Mouse (Mus musculus) adrenal gland, postnatal 36 days (tissue): ENCODE results near the gene Sephs1. TPM values are rescaled to one million over a fixed set of nuclear protein-coding genes. Genes with fewer than 3 reads are reported as not detected.
"Not testable (repeated sequence)": the region's sequence is repeated elsewhere in the genome, so short reads cannot be mapped to it uniquely, and the experiment has no call there.

ENCODE experiments used
- DNase-seq, 2 experiments: peaks; one replicate each; pipeline ENCODE4 v3.0.0; 2021; ENCODE audit warnings: mixed read lengths in 1 of 2
- total RNA-seq, 2 experiments: library from RNA; stranded (reverse); gene quantifications; 2 replicates each; pipeline ENCODE4 v1.2.3; 2021

Sephs1 gene
- total RNA-seq, 2 experiments from 2014 or later: 47.1 to 52.5 TPM

DNA sequence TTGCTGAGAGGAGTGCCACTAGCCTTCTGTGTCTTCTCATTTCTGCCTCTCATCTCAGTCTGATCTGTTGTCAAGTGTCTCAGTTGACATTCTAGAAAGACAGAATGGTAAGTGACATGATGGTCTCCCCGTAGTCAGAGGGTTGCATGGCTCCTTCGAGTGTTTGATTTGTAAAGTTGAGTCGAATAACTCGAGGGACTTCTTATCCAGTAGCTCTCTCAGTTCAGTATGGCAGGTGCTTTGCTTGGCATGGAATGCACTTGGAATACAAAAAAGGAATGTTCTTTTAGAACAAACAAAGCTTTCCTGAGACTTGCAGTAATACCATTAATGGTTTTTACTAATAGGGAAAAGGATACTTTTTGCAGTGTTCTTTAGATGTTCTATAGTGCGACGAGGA is 25.8 kb downstream of the Sephs1 start:
- no peak for DNase-seq

DNA sequence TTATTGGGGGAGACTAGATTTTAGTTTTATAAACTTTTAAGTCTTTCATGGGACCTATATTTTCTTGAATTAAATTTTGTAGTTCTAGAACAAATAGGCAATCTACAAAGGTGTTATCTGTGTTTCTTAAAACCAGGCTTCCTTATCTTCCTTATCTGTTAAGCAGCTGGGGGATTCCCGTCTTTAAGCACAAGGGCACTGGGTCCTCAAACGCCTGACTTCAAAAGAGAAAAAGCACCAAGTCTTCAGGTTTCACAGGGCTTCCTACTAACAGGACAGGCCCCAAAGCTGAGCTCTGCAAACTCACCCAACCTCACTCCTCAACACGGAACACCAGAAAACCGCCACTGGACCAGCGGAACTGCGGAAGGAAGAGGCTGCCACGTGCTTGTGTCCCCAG is 26.6 kb downstream of the Sephs1 start:
- DNase-seq: no peak

DNA sequence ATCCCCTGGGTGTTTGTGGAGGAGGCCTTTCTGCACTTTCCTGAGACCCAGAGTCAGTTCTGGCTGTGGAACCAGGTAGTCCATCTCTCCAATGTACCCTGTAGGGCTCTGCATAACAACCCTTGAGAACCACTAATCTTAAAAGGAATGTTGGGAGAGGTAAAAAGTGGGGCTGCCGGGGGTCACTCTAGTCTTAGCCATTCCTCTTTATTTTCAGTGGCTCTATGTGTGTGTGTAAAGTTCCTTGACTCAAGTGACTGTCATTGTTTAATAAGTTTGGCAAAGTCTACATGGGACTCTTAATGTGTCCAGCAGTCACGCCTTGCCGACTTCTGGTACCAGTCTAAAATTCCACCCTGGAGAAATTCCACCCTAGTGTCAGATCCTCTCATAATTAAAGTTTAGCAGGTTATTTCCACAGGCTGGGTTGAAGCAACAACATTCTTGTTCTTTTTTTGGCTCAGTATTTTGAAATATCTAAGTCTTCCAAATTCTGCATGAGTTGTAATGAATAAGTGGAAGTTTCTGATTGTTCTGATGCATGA is 27.5 kb downstream of the Sephs1 start:
- DNase-seq: no peak

DNA sequence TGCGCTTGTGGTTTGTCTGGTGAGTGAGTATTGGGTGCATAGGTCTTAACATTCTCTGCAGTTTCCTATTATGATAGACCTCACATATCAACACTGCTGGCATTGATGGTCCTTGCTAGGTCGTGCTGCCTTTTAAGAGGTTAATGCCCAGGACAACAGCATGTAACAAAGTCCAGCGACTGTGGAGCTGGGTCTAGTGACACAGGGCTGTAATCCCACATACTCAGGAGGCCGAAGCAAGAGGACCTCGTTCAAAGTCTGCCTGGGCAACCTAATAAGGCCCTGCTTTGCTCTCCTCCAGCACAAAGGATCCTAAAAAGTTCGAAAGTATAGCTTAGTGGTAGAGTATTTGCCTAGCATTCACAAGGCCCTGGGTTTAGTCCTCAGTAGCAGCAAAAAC is 28.5 kb downstream of the Sephs1 start:
- DNase-seq: no peak

DNA sequence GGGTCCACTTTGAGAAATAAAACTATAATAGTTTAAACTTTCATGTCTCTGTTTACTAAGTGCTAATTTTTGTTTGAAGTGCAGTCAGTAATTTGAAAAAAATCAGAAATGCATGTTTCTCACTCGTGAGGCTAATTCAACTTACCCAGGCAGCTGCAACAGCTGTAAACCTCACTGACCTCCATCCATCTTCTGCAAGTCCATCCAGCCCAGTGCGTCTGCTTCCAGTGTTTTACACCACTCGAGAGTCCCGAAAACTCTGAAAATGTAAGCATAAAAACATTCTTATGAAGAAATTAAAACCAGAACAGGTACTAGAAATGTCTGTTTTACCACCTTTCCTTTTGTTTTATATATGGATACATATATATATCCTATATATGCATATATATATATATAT is 29.2 kb downstream of the Sephs1 start:
- DNase-seq: no peak

DNA sequence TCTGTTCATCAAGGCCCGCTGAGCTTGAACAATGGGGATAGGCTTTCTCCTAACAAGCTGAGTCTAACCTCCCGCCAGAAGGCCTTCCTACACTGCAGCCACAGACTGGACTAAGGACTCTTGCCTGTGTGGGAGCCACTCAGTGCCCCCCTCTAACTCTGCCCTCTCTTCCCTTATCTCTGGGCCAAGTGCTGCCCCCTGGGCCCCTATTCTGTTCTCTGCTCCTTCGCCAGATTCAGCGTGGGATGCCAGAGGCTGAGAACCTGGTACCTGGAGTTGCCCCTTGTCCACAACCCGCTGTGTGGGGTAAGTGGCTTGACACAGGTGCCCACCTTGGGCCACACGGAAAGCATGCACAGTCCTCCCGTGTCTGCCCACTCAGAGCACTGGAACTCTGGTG is 32.6 kb downstream of the Sephs1 start:
- DNase-seq: no peak

DNA sequence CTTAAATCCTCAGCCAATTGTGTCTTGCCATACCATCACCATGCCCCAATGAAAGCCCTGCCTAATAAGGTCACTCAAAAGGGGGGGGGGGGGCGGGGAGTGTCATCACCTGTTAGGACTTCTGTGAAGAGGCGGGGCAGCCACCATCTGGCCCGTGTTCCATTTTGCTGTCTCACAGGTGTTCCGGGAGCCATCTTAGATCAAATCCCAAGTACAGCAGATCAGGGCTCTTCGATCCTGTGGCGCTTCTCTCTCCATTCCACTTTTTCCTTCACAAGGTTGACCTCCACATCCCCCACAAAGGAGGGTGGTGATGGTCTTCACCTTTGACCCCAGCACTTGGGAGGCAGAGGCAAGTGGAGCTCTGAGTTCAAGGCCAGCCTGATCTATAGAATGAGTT is 34.7 kb downstream of the Sephs1 start:
- no peak for DNase-seq

DNA sequence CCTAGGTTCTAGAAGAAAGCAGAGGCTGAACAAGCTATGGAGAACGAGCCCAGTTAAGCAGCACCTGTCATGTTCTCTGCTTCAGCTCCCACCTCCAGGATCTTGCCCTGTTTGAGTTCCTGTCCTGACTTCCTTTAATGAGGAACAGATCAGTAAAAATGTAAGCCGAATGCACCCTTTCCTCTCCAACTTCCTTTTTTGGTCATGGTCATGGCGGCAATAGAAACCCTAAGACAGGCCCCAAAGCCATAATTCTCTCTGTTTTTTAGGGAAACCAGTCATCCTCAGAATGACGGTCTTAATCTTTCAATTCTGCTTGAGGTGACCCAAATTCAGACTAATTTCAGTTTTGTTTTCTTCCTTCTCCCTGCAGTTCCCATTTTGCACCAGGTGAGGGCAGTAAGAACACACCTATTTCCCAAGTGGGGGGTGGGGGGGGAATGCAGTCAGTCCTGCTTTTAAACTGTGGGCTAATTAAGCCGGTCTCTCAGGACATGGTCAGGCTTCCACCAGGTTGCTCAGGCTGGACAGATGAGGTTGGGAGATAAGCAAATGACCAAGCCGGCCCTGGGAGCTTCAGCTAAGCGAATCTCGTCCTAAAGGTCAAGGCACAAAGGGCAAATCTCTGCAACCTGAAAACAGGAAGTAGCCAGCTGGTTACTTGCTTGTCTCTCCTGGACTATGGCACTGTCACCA is 36.1 kb downstream of the Sephs1 start:
- peak; percentile 45 to 51 for DNase-seq

DNA sequence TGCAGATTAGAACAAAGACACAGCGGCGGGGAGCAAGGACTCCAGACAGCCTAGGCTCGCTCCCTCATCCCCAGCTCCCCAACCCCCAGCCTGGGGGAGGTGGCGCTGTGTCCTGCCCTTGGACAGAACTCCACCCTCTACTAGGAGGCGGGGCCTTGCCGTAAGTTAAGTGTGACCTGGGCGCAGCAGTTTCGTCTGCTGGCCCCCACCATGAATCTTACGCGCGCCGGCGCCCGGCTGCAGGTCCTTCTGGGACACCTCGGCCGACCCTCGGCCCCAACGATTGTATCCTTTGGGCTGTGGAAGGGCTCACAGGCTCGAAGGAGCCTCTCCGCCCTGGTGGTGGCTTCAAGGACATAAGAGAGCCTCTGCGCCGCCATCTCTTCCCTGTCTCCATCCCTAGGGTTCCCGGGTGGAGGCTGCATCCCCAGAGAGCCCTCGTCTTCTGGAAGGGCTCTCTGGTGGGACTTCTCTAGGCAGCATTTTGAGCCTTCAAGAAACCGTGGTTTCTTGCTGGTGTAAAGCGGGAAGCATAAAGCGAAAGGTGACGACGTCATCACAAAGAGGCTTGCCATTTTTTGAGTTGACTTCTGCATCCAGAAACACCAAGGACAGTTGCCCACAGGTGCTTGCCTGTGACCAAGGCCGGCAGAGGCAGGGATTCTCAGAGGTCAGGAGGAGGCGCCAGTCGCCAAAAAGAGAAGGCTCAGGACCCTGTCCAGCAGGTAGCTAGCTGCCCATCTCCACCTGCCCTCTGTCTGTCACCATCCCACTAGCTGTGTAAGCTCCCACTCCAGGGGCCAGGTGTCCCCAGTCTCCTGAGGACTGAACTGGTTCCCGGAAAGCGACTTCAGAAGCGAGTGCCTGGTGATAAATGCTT is 37.7 kb downstream of the Sephs1 start, which contains the start of gene Phyh:
Gene Phyh, plus strand, starts transcription at position 160 of the 880 bp plus-strand sequence.
- peak; percentile 96 to 97 for DNase-seq

DNA sequence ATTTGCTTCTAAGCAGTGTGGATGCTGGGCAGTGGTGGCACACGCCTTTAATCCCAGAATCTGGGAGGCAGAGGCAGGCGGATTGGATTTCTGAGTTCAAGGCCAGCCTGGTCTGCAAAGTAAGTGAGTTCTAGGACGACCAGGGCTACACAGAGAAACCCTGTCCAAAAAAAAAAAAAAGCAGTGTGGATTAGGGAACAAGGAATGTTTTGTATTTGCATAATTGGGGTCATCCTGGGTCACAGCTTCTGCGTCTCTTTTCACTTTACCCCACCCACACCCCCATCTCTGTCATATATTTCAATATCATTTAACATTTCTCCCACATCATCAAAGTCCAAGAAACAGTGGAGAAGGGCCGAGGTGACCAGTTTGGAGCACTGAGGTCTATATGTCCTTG is 39.7 kb downstream of the Sephs1 start:
- no peak for DNase-seq

DNA sequence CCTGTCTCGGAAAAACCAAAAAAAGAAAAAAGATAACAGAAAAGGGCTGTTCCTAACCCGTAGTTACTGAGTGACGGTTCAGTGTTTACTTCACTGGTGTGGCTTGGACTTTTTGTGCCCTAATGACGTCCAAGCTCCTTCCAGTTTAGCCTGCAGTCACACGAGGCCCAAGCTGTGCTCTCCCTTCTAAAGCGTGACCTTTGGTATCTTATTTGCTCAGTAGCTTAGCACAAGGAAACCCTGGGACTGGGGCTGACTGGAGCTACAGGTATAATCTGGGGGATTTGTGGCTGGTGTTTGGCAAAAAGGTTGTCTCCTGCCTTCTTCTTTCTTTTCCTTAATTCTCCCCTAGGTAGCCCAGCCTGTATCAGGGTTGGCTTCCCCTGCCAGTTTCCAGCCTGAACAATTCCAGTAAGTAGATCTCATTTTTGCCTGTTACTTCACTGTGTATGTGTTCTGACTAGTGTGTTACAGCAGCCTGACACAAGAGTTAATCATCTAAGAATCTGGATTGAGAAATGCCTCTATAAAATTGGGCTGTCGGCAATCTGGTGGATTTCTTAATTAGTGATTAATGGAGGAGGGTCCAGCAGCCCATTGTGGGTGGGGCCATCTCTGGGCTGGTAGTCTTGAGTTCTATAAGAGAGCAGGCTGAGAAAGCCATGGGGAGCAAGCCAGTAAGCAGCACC is 41.3 kb downstream of the Sephs1 start:
- no peak for DNase-seq

DNA sequence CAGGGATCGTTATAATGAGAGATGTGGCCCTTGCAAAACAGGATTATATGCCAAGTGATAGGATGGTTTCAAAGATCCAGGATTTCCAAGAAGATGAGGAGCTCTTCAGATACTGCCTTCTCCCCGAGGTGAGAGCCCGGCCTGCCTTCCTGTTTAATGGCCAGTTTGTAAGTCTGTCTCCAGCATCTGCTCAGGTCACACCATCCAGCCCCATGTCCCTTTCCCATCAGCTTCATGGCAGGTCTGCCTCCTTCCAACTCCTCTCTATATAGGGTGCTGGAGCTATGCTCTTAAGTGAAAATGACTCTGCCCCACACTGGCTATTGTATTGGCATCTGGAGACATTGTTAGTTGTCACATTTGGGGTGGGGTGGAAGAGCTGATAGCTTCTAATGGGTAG is 46.0 kb downstream of the Sephs1 start:
- no peak for DNase-seq

DNA sequence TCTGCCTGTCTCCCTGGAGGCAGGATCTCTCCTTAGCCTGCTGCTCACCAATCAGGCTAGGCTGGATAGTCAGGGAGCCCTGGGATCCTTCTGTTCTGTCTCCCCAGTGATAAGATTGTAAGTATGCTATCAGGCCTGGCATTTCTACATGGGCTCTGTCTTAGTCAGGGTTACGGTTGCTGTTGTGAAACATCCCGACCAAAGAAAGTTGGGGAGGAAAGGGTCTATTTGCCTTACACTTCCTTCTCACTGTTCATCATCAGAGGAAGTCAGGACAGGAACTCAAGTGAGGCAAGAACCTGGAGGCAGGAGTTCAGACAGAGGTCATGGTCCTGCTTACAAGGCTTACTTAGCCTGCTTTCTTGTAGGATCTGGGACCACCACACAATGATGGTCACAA is 47.9 kb downstream of the Sephs1 start:
- no peak for DNase-seq

DNA sequence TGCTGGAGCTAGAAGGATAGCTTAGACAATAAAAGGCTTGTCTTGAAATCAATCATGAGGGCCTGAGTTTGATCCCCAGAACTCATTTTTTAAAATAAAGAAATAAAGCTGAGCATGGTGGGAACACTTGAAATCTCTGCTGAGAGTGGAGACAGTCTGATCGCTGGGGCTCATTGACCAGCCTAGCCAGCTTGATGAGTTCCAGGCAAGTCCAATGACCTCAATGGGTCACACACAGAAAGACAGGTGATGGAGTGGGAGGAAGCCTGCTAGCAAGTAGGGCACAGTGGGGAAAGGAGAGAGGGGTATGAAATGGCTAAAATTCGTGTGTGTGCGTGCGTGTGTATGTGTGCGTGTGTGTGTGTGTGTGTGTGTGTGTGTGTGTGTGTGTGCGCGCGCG is 53.2 kb downstream of the Sephs1 start:
- no peak for DNase-seq

DNA sequence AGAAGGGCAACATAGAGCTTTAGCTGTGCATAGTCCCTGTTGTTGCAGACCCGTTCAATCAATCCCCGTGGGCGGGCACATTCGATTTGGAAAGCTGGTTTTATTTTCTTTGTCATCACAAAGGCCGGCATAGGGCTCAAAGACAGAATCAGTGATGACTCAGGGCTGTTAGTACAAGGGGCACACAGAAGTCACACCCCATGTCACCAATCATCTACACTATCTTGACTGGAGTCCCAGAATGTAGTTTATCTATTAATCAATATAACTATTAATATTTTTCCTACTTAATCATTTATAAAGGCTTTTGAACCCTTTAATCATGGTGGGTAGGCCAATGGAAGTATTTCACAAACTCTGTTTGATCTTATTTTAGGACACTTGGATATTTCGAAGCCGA is 56.6 kb downstream of the Sephs1 start:
- no peak for DNase-seq

DNA sequence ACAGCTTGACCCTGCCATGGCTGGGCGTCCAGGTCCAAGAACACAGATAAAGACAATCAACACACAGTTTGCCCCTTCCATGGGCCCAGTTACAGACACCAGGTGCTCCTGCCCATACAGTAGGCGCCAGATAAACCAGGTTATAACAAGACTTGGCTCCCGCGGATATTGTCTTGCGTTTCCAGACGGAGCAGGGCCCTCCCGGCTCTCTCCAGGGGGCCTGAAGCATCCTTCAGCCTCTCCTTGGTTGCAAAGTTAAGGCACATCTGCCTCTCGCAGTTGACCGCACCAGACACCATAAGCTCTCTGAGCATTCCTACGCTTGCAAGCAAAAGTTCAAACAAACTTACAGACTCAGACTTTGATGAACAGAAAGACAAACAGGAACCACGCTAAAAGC is 59.5 kb downstream of the Sephs1 start:
- no peak for DNase-seq

DNA sequence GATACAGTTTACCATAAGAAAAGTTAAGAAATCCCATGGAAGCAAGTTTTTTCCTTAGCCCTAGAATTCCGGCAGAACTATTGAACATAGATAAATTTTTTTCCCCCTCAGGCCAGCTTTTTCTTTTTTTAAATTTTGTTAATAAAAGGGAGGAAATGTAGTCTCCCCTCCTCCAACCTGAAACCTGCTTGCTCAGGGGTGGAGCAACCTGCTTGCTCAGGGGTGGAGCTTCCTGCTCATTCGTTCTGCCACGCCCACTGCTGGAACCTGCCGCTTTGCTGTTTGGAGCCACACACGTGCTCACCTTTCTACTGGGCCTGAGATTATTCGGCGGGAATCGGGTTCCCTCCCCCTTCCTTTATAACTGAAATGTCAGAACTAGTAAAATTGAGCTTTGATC is 68.3 kb downstream of the Sephs1 start:
- not testable (repeated sequence) for DNase-seq

DNA sequence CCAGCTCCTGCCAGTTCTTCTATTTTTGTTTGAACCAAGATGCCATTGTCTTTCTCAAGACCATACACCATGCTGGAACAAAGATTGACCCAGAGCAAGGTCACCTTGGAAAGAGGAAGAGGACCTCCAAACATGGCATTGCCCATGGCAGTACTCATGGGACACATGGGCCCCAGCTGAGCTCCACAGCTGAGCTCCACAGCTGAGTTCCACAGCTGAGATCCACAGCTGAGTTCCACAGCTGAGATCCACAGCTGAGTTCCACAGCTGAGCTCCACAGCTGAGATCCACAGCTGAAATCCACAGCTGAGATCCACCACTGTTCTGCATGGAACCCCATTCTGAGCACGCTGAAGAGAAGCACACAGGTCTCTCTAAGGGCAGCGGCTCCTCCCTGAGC is 69.6 kb downstream of the Sephs1 start:
- DNase-seq: no peak

DNA sequence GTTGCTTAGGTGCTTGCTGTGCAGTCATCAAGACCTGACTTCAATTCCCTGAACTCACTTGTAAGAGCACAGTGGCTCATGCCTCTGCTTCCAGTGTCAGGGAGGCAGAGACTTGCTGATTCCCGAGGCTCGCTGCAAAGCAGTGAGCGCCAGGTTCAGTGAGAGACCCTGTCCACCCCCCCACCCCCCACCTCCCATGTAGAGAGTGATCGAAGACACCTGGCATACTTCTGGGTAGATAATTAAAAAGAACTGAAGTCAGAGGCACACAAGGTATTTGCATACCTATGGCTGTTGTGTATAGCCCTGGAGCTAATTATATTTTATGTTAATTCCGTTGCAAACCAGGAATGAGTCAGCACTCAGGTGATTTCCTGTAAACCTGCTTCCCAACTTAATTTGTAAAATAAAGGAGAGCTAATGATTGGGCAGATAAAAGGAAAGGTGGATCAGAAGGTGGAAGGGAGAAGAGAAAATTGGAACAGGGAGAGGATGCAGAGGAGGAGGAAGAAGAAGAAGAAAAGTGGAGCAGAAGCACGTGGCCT is 72.9 kb downstream of the Sephs1 start:
- DNase-seq: no peak

DNA sequence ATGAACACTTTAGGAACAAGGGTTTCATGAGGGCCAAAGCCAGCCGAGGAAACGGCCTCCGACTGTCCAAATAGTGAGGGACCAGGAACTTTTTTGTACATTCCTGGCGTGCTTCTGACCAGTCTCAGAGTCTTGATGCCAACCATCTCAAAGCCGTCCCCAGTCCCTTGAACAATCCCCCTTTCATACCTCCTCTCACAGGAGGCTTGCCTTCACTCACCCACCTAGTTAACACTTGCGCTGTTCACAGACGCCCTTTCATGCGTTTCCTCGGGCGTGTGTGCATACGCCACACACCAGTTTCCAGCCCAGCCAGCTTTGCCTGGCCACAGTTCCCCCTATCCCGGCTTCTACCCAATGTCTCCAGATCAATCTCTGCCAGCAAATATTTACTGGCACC is 76.7 kb downstream of the Sephs1 start:
- no peak for DNase-seq
